Mouse (Mus musculus) kidney, adult 8-10 months (tissue): ENCODE results near the gene Cops6.

Source experiments
- DNase-seq, 2 experiments: peaks; one replicate each; pipeline ENCODE4 v3.0.0; 2022

Cops6 gene

DNA sequence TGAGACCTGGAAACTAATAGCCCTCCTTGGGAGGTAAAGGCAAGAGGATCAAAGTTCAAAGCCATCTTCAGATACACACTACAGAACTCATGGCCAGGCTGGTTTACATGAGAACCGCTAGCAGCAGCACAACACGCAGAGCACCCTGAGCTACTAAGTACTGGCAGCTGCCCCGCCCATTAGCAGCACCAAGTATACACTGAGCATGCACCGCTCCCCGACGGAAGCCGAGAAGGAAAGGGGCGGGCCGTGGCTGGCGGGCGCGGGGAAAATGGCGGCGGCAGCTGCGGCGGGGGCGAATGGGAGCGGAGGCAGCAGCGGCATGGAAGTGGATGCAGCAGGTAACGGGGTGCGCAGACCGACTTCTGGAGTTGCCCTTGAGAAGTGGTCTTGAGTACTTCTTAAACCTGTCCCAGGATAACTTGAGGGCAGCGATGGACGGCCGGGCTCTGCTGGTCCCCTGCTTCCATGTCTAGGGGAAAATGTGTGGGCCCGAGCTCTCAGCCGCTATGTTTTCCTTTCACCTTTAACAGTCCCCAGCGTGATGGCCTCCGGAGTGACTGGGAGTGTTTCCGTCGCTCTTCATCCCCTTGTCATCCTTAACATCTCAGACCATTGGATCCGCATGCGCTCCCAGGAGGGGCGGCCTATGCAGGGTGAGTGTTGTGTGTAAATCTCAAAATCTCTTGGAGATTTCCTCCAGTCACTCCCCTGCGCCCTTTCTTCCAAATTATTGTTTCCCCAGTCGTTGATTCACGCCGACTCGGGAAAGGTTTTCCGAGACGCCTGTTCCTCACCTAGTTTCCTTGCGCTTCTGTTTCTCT, at the start of gene Cops6:
Cops6 (plus strand) TSS at position 230 of the 824 bp plus-strand sequence.
- peak; percentile 91 to 93 for DNase-seq

DNA sequence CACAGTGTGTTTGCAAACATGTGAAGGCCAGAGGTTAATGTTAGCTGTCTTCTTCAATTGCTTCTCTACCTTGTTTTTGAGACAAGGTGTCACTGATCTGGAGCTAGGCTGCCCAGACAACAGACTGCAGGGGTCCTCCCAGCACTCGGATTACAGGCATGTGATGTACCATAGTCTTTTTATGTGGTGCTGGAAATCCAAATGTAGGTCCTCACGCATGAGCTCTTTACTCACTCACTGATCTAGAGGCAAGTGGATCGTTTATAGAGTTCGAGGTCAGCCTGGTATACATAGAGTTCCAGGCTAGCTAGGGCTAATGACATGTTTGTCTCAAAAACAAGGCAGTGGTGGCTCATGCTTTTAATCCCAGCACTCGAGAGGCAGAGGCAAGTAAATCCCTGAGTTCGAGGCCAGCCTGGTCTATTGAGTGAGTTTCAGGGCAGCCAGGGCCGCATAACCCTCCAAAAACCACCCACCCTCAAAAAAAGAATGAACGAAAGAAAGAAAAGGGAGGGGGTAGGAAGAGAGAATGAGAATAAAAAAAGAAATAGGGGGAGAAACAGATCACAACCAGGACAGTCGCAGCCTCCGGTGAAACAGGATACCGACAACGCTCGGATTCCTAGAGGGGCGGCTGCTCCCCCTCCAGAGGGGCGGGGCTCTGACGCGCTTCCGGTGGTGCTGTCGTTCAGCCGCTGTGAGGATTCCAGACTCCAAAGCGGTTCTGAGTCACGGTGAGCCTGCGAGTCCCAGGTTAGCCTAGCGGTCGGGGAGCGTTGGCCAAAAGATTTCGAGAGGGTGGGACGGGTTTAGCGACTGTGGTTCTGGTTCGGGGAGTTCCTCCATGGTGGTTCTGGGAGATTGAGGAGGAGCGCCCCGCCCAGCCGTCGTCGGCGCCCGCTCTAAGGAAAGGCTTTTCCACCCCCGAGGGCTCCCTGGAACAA, 44.3 kb upstream of the Cops6 start, which contains the start of gene Zscan21:
Zscan21 (plus strand) TSS at position 649 of the 944 bp plus-strand sequence.
- DNase-seq: peak; percentile 84 to 89

DNA sequence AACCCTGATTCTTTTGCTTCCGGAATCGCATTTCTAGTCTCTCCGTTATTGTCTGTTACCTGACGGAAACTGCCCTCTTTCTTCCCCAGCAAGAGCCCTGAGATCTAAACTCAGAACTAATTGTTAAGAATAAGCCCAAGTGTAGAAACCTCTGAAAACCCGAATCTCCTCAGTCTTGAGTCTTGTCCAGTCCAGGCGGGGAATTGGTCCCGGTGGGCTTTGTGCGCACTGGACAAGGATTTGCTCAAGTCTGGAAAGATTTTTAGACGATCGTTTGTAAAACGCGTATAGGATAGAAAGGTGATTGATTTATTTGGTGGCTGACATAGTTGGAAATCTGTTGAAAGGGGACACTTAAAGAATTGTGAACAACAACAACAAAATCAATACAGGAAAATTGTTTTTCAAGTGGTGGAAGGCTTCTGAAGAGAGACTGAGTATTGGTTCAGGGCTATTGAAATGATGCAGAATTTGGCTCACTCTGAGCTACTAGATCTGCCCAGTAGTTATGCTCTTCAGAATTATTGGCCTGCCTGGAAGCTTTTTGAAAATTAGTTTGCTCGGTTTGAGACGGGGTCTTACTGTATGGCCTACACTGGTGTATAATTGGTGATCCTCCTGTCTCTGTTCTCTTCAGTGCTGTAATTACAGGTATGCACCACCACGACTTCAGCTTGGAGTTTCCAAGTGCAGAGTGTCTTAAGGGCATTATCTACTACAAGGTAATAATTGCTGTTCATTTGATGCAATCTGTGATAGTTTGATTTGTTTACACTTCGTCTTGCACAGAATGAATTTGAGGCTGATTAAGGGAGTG, 43.5 kb upstream of the Cops6 start:
- no peak for DNase-seq

DNA sequence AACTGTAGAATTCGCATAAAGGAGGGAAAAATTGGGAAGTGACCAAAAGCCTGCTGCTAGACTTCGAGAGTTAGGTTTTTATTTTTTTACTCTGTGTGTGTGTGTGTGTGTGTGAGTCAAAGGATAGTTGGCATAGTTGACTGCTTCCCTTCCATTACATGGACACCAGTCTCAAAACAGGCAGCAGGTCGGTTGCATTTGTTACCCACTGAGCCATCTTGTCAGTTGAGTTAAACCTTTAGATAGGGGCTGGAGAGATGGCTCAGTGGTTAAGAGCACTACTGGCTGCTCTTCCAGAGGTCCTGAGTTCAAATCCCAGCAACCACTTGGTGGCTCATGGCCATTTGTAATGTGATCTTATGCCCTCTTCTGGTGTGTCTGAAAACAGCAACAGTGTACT, 42.8 kb upstream of the Cops6 start:
- no peak for DNase-seq

DNA sequence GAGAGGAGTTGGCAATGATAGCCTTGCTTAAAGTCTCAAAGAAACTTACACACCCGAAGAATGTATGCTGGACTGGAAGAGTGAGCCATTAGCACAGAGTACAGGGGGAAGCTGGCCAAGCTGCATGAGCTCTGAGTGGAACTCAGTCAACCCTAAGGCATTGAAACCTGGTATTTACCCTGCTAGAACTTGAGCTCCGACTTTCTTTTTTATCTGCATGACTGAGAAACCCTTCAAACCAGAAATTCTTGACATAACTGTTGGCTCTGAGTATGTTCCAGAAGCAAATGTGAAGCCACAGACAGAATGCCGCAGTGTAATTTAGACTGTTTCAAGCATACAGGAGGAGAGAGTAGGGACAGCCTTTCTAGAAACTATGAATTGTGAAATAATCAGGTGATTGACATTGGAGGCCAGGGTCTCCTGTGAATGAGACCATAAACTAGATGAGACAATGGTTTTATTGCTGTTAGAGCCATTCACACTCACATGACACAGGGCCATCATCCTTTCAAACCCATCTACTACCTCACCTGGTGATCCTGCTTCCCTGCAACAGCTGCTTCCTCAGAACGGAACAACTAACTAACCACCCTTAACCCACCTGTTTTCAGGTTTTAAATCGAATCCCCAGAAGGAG, 28.3 kb upstream of the Cops6 start:
- DNase-seq: peak; percentile 56 to 69

DNA sequence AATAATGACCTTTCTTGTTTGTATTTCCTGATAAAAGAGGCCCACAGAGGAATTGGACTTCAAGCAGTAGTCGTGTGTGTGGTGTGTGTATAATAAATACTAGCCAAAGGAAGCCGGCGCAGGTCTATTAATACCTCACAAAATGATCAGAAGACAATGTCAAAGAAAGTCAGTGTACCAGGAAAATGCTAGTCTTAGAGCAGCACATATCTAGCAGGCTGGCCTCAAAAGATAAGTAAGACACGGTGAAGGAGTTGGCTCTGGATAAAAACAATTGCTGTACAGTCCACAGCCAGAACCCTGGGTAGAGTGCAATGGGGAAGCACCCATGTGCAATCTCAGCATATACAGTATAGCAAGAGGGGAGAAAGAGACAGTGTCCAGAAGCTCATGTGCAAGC, 23.6 kb upstream of the Cops6 start:
- no peak for DNase-seq

DNA sequence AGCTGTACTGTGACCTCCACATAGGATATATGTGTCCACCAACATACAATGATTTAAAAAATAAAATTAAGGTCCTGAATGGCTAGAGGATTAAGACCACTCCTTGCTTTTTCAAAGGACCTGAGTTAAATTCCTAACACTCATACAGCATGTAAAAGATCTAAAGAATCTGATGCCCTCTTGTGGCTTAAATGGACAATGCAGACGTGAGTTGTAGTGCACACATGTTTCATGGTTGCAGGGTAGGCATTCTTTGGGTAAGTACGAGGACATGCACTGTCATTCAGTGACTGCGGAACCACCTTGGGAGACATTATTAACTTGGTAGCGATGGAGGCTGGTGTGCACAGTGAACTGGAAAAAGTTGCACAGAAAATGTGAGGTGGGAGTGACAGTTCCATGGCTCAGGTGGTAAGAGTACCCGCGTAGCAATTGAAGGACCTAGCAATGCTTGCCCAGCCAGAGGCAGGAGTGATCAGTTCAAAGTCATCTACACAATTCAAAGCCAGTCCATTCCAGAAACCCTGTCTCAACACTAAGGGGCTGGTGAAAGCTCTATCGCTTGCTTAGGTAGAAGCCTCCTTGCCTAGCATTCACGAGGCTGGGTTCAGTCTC, 22.8 kb upstream of the Cops6 start:
- peak; percentile 45 to 50 for DNase-seq

DNA sequence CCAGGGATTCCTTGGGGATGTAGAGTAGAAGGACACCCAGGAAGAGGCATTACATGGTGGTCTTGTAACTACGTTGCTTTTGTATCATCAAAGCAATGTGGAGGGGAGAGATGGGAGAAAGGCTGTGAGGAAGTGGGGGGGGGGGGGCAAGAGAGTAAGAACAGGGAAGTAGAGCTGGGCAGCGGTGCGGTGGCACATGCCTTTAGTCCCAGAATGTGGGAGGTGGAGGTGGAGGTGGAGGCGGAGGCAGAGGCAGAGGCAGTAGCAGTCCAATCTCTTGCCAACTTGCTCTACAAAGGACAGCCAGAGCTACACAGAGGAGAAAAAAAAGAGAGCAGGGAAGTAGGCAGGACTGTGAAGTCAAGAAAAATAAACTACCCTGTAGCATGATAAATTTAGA, 22.3 kb upstream of the Cops6 start:
- DNase-seq: no peak

DNA sequence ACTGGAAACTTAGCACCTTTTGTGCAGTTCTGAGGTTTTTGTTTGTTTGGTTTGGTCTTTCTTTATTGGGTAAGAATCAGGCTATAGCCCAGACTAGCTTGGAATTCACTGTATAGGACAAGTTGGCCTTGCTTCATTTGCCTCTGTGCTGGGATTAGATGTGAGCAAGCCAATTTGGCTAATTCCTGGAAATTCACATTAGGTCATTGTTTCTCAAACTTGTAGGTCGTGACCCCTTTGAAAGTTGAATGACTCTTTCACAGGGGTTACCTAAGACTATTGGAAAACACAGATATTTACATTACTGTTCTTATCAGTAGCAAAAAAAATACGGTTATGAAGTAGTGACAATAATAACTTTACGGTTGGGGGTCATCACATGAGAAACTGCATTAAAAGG, 6.5 kb upstream of the Cops6 start:
- DNase-seq: no peak

DNA sequence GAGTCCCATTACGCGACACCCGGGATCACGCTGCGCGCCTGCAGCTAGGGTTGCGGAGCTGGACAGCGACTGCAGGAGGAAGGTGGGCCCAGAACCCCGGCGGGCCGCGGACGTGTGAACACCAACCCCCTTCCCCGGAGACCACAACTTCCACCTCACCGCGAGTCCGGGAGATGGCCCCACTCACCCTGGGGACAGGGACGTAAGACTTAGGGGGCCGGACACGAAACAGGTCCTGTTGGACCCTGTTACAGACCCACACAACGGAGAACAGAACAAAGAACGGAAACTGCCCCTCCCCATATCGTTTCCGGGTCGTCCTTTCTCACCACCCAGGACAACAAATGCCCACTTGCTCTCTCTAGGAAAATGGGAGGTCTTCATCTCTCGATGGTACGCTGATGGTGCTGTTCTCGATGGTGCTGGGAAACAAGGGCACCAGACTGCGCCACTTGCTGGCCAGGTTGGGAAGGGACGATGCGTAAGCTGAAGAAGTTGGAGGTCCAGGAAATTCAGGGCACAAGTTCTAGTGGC, 5.4 kb upstream of the Cops6 start, which contains the start of gene Zfp113:
Zfp113 (minus strand) TSS at position 302 of the 534 bp plus-strand sequence.
- DNase-seq: peak; percentile 93 to 96

DNA sequence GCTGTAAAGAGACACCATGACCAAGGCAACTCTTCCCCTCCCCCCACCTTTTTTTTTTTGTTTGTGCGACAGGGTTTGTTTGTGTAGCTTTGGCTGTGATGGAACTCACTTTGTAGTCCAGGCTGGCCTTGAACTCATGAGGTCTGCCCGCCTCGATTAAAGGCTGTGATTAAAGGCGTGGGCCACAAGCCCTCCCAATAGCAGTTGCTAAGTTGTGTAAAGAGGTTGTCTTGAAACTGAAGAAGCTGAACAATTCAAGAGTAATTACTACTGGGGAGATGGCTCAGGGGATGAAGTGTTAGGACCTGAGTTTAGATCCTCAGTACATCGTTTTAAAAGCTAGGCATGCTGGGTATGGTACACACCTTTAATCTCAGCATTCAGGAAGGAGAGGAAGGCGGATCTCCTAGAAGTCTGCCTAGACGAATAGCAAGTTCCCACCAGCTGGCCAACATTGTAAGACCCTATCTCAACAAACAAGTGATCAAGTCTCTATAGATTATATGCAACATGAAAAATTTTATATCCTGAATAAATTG, 578 bp upstream of the Cops6 start:
- no peak for DNase-seq

DNA sequence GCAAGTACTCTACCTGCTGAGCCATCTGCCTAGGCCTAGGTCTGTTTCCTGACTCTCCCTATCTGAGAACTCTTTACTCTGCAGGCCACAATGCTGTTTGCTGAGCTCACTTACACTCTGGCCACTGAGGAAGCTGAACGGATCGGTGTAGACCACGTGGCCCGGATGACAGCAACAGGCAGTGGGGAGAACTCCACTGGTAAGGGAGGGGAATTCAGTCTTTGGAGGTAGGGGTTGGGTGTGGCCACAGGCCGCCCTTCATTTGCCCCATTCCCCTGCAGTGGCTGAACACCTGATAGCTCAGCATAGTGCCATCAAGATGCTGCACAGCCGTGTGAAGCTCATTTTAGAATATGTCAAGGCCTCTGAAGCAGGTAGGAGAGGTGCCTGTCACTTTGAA, 2.2 kb downstream of the Cops6 start:
- no peak for DNase-seq

DNA sequence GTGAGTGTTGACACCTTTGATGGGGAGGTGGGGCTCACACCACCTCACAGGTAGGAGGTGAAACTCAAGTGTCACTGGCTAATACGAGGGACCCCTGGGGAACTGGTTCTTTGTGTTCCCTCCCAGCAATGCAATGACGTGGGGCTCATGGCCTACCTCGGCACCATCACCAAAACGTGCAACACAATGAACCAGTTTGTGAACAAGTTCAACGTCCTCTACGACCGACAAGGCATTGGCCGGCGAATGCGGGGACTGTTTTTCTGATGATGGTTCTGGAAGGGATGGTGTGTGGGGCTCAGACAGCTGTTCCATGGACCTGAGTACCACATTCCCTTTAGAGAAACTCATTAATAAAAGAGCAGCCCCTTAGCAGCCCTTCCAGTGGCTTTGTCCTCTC, 2.7 kb downstream of the Cops6 start:
- DNase-seq: no peak

DNA sequence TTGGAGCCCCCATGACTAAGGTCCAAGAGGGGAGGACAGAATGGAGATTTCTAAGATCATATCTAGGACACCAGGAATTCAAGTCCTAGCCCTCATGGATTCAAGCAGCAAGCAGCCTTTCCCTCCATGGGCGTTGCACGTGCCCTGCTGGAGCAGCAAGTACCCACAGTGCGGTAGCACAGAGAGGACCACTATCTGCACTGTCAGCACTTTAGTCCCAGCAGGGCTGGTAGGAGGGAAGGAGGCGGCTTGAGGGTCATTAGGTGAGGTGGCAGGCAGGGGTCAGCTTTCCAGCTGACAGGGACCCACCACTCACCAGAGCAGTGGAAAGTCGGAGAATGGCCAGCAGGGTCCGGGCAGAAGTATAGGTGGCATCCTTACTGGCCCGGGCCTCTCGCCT, 4.7 kb downstream of the Cops6 start:
- no peak for DNase-seq

DNA sequence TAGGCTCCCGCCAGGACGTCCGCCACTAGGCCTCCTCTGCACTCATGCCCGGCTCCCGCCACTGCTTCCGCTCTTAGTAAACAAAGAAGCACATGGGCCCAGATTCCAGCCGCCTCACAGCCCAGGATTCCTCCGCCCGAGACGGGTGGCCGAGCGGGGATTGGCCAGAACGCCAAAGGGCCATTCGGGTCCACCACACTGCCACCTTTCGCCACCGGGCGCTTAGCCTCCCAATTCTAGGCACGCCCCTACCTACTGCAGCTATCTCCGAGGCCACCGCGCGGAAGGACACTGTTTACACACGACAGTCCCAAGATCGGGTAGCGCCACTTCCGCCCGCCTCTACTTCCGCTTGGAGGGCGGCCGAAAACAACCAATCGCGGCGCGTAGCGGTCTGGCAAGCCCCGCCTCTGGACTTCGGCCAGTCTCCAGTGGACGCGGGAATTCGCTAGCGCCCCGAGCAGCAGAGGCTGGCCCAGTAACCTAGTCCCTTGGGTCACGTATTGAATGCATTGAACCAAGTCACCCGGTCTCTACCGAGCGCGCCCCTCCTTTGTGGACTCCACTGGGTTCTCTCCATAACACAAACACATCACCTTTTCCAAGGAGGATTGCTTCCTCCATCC, 10.2 kb downstream of the Cops6 start:
- peak; percentile 97 to 98 for DNase-seq

DNA sequence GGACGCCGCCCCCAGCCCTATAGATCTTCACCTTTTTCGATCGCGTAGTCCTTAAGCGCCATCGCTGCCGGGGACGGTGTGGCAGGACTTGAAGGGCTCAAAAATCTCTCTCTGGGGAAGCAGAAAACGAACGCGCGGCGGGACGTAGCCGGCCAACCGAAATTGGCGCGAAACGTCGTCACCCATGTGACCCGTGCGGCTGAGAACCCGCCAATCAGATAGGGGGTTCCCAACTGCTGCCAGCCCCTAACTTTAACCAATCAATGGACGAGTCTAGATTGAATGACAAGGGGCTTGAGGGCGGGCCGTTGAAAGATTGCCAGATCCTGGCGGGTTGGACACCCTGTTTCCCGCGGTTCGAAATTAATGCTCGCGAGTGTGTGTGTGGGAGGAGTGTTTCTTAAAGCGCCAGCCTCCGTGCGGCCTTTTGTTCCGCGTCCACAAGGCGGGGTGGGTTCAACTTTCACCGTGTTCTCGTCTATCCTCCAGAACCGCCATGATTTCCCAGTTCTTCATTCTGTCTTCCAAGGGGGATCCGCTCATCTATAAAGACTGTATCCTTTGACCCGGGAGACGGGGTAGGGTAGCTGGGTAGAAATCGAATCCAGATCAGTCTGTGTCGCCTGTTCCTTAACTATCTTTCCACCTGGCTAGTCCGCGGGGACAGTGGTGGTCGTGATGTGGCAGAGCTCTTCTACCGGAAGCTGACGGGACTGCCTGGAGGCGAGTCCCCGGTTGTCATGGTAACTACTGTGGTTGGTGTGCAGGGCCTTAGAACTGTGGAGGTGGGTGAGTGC, 11.0 kb downstream of the Cops6 start, which contains the start of the genes Ap4m1 and Mcm7:
Ap4m1 (plus strand) TSS at position 308 of the 797 bp plus-strand sequence.
Mcm7 (minus strand) TSS at position 728 of the 797 bp plus-strand sequence.
- peak; percentile 98 to 99 for DNase-seq

DNA sequence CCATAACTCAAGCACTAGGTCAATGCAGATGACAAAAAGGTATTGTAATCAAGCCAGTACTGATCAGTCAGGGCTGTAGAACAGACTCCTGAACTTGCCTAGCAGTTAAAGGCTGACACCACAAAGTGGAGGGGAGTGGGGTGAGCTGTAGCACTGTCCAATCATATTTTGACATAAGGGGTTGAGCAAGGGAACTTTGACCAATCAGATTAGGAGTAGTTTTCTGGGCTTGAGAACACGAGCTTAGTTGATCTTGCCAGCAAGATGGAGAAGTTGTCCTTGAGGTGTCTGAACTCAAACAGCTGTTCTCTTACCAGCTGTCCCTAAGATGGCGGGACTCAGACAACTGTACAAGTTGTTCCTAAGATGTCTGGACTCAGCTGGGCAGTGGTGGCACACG, 12.3 kb downstream of the Cops6 start:
- no peak for DNase-seq

DNA sequence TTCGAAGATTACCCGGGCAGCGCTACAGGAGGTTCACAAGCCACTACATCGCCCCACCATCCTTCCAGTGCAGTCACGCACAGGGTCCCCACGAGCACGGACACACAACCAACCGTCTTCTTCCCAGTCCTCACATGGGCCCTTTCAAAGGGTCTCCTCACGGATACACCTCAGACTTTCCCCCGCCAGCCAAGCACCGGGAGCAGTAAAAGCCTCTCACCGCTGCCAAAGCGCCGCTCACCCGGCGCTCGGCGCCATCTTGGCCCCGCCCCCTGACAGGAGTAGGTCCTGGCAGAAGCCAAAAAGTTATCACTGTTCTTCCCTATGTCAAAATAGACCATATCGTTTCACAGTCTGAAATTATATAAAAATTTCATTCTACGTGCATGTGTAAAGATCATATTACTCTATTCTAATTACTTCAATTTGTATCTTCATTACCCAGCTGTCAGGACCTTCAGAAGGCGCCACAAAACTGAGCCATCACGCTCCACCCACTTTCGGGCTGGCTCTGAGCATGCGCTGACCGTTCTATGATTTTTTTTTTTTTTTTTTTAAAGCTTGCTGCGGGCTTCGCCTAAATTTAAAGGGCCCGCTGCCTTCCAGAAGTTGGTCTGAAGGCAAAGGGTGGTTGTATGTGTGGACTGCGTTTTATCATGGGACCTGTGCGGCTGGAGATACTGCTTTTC, 26.2 kb downstream of the Cops6 start, which contains the start of the genes Taf6 and Cnpy4:
Taf6 (minus strand) TSS at position 502 of the 689 bp plus-strand sequence.
Cnpy4 (plus strand) TSS at position 536 of the 689 bp plus-strand sequence.
- DNase-seq: peak; percentile 83 to 86
